Mouse (Mus musculus): ENCODE data around the gene Gas2l1.

- no peak for TF ChIP-seq CTCF (IDR thresholded peaks at IDR 0.05; ENCODE audit: insufficient read depth, low read length)
- no peak for TF ChIP-seq POLR2A (IDR thresholded peaks at IDR 0.05; ENCODE audit: borderline replicate concordance, extremely low read depth, low read depth, low read length)
Measured at GRCm38 (mm10) chr11:5041144-5041780, 23.9 kb downstream of the Gas2l1 start.
